Mouse (Mus musculus): Measurements from ENCODE around the gene Samd3. TPM values are rescaled to one million over a fixed set of nuclear protein-coding genes. Genes with fewer than 3 reads are reported as not detected.
A peak's percentile ranks its signal among the peaks of the same experiment; 100 is the strongest.

Gene Samd3
- polyA plus RNA-seq, 1 experiment from 2014 or later: 0.15 TPM

DNA sequence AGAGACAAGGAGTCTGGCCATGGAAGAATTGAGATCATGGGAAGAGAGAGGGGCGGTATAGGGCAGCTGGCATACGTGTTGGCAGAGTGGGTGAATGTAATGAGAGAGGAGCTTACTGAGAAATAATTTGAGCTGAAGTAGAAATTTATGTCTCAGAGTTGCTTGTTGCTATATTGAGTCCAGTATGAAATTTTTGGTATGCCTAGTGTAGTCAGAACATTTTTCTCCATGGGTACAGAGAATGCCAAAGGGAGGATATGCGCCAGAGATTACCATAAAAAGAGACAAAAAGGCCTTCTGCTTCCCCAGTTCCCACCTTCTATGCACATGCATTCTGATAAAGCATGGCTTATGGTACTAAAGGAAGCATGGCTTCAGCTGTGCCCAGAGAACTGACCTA, 13.7 kb downstream of the Samd3 start:
- no peak for ATAC-seq (ENCODE audit: insufficient number of reproducible peaks, insufficient read depth, low FRiP score, low TSS enrichment, low read depth)
- H3K9ac ChIP-seq: no peak overlapping the region
- H3K4me1 ChIP-seq: no peaks in the 10 kb centered on the region
- H3K27me3 ChIP-seq: no peaks in the 10 kb centered on the region
- H3K9me3 ChIP-seq: no peaks in the 10 kb centered on the region
- H3K36me3 ChIP-seq: no peaks in the 10 kb centered on the region
- WGBS: 84% methylated on average over 3 of the region's 3 CpGs
- no peak overlapping the region for H3K27ac ChIP-seq
- H3K4me2 ChIP-seq: no peak overlapping the region
- no peak overlapping the region for H3K4me3 ChIP-seq

DNA sequence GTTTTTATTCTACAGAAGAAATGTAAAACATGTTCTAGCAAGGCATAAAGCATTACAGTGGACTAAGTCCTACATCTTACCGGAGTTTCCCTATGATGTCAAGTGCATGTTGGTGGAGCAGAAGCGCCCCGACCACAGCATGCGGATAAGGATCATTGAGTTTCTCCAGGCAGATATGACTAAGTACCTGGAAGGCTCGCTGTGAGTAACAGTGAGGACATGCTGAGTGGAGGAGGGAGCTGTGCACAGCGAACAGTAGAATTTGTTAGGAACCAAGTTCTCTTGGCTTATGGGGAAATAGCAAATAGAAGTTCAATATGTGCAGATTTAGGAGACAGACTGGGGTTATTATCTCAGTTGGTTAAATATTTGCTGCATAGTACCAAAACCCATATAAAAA, 15.0 kb downstream of the Samd3 start:
- WGBS: 88% methylated on average over 6 of the region's 6 CpGs
- H3K27me3 ChIP-seq: no peaks in the 10 kb centered on the region
- no peak for ATAC-seq (ENCODE audit: insufficient number of reproducible peaks, insufficient read depth, low FRiP score, low TSS enrichment, low read depth)
- H3K9me3 ChIP-seq: no peaks in the 10 kb centered on the region
- H3K4me3 ChIP-seq: no peak overlapping the region
- no peak overlapping the region for H3K9ac ChIP-seq
- no peaks in the 10 kb centered on the region for H3K4me1 ChIP-seq
- no peaks in the 10 kb centered on the region for H3K36me3 ChIP-seq
- no peak overlapping the region for H3K27ac ChIP-seq
- H3K4me2 ChIP-seq: no peak overlapping the region

DNA sequence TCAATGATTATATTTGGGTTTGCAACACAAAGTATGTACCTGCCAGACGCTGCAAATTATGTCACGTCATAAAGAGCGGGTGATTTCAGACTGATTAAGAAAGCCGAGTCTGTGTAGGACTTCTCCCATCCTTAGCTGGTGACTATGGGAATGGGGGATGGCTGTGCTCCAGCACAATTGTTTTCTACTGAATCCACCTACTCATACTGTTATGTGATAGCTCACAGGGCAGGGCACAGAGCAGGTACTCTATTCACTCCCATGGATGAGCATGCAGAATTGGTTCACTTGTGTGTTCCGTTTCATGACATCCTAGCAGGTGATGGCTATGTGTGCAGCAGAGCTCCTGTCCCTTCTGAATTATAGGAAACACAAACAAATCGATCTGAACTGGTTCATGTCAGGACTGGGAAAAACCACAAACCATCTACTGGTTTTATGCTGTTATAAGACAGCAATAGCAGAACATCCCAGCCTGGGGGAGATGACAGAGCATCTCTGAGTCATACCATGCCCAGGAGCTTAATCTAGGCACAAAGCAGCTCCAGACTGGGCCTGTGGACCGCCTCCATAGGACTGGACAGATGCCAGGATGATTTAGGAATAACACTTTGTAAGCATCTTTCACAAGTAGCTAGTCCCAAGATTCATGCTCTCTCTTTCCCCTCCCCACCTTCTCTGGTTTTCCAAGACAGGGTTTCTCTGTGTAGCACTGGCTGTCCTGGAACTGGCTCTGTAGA, 20.1 kb downstream of the Samd3 start:
- WGBS: 79% methylated on average over 7 of the region's 7 CpGs
- Histone ChIP-seq H3K27me3 (no peaks in the 10 kb centered on the region), H3K4me2 (no peak overlapping the region), H3K27ac (no peak overlapping the region), H3K9ac (no peak overlapping the region), H3K36me3 (no peaks in the 10 kb centered on the region), H3K4me3 (no peak overlapping the region), H3K4me1 (no peaks in the 10 kb centered on the region), H3K9me3 (no peaks in the 10 kb centered on the region)
- no peak for ATAC-seq (ENCODE audit: insufficient number of reproducible peaks, insufficient read depth, low FRiP score, low TSS enrichment, low read depth)

DNA sequence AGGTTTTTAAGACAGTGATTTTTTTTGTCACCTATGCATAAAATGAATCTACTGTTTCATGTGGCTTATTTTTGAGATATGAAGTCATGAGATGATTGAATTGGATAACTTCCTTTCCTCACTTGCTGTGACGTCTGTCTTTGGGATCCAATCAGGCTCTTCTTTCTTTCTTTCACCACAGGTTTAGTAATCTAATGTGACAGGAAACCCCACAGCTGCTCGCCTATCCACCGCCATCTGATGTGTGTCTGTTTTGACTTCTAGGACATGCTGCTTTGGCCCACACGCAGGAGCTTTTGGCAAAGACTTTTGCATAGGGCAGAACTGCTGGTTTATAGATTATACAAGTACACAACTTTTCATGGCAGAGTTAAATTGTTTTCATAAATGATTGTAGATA, 30.4 kb downstream of the Samd3 start:
- Histone ChIP-seq H3K36me3 (no peaks in the 10 kb centered on the region), H3K27ac (no peak overlapping the region), H3K4me1 (no peaks in the 10 kb centered on the region), H3K4me2 (no peak overlapping the region), H3K9me3 (no peaks in the 10 kb centered on the region), H3K9ac (no peak overlapping the region), H3K4me3 (no peak overlapping the region), H3K27me3 (no peaks in the 10 kb centered on the region)
- WGBS: 45% methylated on average over 4 of the region's 4 CpGs
- no peak for ATAC-seq (ENCODE audit: insufficient number of reproducible peaks, insufficient read depth, low FRiP score, low TSS enrichment, low read depth)

DNA sequence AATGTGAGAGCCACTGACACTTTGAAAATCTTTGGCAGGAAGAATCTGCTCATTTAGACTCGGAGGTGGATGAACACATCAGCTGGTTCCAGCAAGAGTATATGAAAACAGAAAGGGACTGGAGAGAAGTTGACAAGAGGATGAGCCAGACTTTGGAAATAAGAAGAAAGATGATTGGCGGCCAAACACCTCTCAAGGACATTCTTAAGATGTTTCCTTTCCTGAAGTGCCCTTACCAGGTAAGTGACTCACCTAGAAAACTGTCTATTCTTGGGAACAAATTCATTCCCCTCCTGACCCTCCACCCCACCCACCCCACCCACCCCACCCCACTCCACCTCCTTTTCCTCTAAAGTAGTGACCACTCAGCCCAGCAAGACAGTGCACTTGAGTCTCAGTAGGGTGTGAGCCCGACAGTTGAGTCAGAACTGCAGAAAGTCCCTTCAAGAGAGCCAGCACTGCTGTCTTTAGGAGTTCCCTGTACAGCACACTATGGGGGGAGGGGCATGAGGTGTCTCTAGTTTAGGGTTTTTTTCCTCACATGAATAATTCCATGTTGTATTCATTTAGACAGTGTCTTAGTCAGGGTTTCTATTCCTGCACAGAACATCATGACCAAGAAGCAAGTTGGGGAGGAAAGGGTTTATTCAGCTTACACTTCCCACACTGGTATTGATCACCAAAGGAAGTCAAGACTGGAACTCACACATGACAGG, 34.4 kb downstream of the Samd3 start:
- no peak; the same call in 1 of the 2 replicates for ATAC-seq (ENCODE audit: insufficient number of reproducible peaks, insufficient read depth, low FRiP score, low TSS enrichment, low read depth)
- Histone ChIP-seq H3K27me3 (no peaks in the 10 kb centered on the region), H3K9ac (no peak overlapping the region), H3K27ac (no peak overlapping the region), H3K36me3 (no peaks in the 10 kb centered on the region), H3K4me3 (no peak overlapping the region), H3K9me3 (no peaks in the 10 kb centered on the region), H3K4me2 (no peak overlapping the region), H3K4me1 (no peaks in the 10 kb centered on the region)
- whole genome bisulfite sequencing: 71% methylated on average over 3 of the region's 3 CpGs

DNA sequence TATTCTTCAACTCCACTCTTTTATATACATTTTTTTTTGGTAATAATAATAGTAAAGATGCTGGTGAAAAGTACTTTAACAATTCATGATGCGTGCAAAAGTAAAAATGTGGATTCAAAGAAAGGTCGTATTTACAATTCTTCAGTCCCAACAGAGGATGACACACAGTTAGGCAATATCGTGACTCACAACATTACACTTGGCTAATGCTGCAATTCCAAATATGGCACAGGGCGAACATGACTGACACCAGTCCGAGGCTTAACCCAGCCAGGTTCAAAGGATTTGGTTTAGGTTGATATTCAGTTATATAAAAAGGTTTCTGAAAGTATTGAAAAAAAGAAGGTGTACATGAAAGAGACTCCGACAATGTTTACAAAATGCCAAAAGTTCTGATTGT, 45.9 kb downstream of the Samd3 start:
- Histone ChIP-seq H3K4me1 (no peaks in the 10 kb centered on the region), H3K4me3 (no peak overlapping the region), H3K36me3 (peaks cover 58% of the 10 kb centered on the region), H3K4me2 (no peak overlapping the region), H3K9ac (no peak overlapping the region), H3K27ac (no peak overlapping the region), H3K27me3 (no peaks in the 10 kb centered on the region), H3K9me3 (no peaks in the 10 kb centered on the region)
- ATAC-seq (ENCODE audit: insufficient number of reproducible peaks, insufficient read depth, low FRiP score, low TSS enrichment, low read depth): no peak
- 96% methylated on average over 6 of the region's 6 CpGs for whole genome bisulfite sequencing

DNA sequence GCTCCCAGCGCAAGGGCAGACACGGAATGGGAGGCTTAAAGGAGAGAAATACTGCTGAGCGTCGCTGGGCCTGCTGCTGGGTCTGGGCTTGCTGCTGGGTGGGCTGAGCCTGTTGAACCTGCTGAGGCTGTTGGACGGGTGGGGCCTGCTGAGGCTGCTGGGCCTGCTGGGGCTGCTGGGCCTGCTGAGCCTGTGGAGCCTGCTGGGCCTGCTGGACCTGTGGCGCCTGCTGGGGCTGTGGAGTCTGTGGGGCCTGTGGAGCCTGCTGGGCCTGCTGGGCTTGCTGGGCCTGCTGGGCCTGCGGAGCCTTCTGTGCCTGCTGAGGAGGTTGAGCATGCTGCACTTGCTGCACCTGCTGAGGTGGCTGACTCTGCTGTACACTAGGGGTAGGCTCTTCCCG, 50.5 kb downstream of the Samd3 start:
- Histone ChIP-seq H3K4me2 (no peak overlapping the region), H3K36me3 (peaks cover 62% of the 10 kb centered on the region), H3K9me3 (no peaks in the 10 kb centered on the region), H3K27ac (no peak overlapping the region), H3K27me3 (no peaks in the 10 kb centered on the region), H3K4me3 (no peak overlapping the region), H3K9ac (no peak overlapping the region), H3K4me1 (no peaks in the 10 kb centered on the region)
- WGBS: 53% methylated on average over 8 of the region's 8 CpGs
- peak; percentile 82 for ATAC-seq (ENCODE audit: insufficient number of reproducible peaks, insufficient read depth, low FRiP score, low TSS enrichment, low read depth)

DNA sequence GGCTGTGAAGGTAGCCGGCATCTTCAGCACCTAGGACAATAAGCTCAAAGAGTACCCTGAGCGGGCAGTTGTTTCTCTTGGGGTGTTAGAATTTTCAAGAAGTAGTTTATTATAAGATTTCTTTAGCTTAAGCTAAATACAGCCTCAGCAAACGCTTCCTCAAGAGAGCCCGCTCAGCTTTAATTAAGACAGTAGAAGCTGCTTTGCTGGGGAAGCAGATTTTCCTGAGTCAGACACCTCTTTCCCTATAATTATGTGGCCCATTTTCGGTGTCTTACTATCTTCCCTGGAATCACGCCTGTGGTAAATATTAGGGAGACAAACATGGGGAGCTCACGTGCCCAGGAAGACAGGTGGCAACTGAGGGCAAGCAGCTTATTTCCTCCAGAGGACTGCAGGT, 57.6 kb downstream of the Samd3 start:
- no peak for ATAC-seq (ENCODE audit: insufficient number of reproducible peaks, insufficient read depth, low FRiP score, low TSS enrichment, low read depth)
- H3K4me1 ChIP-seq: no peaks in the 10 kb centered on the region
- H3K36me3 ChIP-seq: peaks cover 53% of the 10 kb centered on the region
- WGBS: 86% methylated on average over 7 of the region's 7 CpGs
- no peak overlapping the region for H3K4me2 ChIP-seq
- H3K4me3 ChIP-seq: no peak overlapping the region
- no peaks in the 10 kb centered on the region for H3K9me3 ChIP-seq
- no peak overlapping the region for H3K27ac ChIP-seq
- no peaks in the 10 kb centered on the region for H3K27me3 ChIP-seq
- no peak overlapping the region for H3K9ac ChIP-seq

DNA sequence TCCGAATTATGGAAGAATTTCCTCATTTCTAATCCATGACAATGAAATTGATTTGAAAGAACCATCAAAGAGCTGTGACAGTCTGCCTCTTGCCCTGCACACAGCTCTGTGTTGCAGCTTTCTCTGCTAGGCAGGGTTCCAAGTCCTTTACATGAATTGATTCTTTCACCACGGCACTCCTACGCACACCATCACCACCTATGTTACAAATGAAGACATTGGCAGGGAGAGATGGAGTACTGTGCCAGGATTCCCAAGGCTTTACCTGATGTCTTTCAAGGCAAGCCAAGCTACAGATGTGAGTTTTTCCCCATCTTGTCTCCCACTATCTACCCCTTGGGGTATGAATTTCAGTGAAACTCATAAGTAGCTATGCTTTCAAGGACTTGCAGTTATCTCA, 67.7 kb downstream of the Samd3 start:
- no peak overlapping the region for H3K27ac ChIP-seq
- H3K27me3 ChIP-seq: no peaks in the 10 kb centered on the region
- H3K4me3 ChIP-seq: no peak overlapping the region
- no peaks in the 10 kb centered on the region for H3K9me3 ChIP-seq
- ATAC-seq (ENCODE audit: insufficient number of reproducible peaks, insufficient read depth, low FRiP score, low TSS enrichment, low read depth): no peak
- WGBS: 80% methylated on average over 3 of the region's 3 CpGs
- peaks cover 52% of the 10 kb centered on the region for H3K36me3 ChIP-seq
- no peaks in the 10 kb centered on the region for H3K4me1 ChIP-seq
- H3K4me2 ChIP-seq: no peak overlapping the region
- H3K9ac ChIP-seq: no peak overlapping the region

DNA sequence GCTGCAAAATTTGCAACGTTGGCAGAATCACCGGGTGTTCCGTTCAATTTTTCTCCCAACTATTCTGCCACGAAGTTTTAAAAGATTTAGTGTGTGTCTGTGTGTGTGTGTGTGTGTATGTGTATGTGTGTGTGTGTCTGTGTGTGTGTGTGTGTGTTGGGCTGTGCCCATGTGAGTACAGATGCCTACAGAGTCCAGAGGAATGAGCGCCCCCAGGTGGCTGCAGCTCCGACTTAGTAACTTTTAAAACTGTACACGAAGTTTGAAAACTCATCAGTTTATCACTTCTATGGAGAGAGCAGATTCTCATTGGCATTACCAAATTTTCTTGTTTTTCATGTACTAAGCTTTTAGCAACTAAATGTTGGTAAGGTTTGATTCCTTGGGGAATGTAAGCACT, 68.1 kb downstream of the Samd3 start:
- no peaks in the 10 kb centered on the region for H3K9me3 ChIP-seq
- no peak overlapping the region for H3K4me2 ChIP-seq
- peaks cover 48% of the 10 kb centered on the region for H3K36me3 ChIP-seq
- H3K27ac ChIP-seq: no peak overlapping the region
- no peaks in the 10 kb centered on the region for H3K27me3 ChIP-seq
- 90% methylated on average over 7 of the region's 7 CpGs for WGBS
- H3K4me3 ChIP-seq: no peak overlapping the region
- no peaks in the 10 kb centered on the region for H3K4me1 ChIP-seq
- H3K9ac ChIP-seq: no peak overlapping the region
- no peak for ATAC-seq (ENCODE audit: insufficient number of reproducible peaks, insufficient read depth, low FRiP score, low TSS enrichment, low read depth)

DNA sequence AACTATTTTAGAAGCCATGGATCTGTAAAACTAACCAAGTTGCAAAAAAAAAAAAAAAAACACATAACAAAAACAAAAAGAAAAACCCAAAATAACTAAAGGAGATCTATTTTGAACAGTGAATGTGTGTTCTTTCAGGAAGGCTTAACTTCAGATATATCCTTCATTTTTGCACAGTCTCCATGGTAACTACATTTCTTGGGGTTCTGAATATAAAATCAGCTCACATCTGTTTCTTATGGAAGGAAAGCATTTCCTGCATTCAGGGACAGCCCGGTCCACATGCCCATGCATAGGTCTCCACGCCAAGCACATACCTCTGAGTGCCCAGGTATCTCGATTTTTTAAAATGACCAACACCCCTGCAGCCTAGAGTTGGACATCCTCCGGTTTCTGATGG, 72.8 kb downstream of the Samd3 start:
- Histone ChIP-seq H3K27me3 (no peaks in the 10 kb centered on the region), H3K9ac (no peak overlapping the region), H3K9me3 (no peaks in the 10 kb centered on the region), H3K4me3 (no peak overlapping the region), H3K36me3 (peaks cover 37% of the 10 kb centered on the region), H3K27ac (no peak overlapping the region), H3K4me1 (no peaks in the 10 kb centered on the region), H3K4me2 (no peak overlapping the region)
- 73% methylated on average over 4 of the region's 4 CpGs for WGBS
- no peak for ATAC-seq (ENCODE audit: insufficient number of reproducible peaks, insufficient read depth, low FRiP score, low TSS enrichment, low read depth)

DNA sequence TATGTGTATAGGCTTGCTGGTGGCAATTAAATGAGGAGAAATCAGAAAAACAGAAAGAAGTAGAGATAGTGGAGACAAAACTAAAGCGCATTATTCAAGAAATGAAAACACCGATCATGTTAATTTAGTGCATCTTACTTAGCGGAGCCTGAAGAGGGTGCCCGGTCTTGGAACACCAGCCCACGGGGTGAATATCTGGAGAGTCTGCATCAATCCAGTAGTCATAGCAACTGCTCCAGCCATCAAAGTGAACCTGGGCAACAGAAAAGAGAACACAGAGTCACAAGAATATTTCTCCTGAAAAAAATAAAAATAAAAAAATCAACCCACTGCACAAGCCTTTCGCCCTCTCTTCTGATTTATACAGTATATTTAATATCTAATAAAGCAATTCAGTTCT, 74.0 kb downstream of the Samd3 start:
- no peaks in the 10 kb centered on the region for H3K4me1 ChIP-seq
- no peak overlapping the region for H3K4me3 ChIP-seq
- H3K36me3 ChIP-seq: peaks cover 40% of the 10 kb centered on the region
- 93% methylated on average over 6 of the region's 6 CpGs for WGBS
- H3K9me3 ChIP-seq: no peaks in the 10 kb centered on the region
- no peak overlapping the region for H3K4me2 ChIP-seq
- H3K27ac ChIP-seq: no peak overlapping the region
- no peak for ATAC-seq (ENCODE audit: insufficient number of reproducible peaks, insufficient read depth, low FRiP score, low TSS enrichment, low read depth)
- no peaks in the 10 kb centered on the region for H3K27me3 ChIP-seq
- no peak overlapping the region for H3K9ac ChIP-seq
